Mouse (Mus musculus): ENCODE results near the gene Nme7.
A peak's percentile ranks its signal among the peaks of the same experiment; 100 is the strongest.

Gene Nme7

DNA sequence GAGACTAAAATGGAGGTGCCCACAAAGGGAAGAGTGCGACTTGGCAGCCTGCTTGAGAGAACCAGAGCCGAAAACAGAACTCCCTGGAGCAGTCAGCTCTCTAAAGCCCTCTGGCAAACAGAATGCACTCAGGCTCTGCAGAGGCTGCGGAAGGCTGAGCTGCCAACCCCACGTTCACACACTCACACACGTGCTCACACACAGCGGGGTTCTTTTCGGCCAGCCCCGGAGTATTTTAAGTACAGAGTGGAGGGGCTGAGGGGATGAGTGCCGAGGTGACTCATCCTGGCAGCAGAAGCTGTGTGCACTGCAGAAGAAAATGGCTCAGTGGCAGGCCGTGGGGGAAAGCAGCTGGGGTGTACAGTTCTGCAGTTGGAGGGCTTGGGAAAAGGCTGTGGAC lies 157.8 kb downstream of the Nme7 start:
- peak; percentile 75 to 79 for DNase-seq

- no peak for DNase-seq
Observed at GRCm38 (mm10) chr1:164467406-164467805, 163.5 kb downstream of the Nme7 start.

GRCm38 (mm10) chr1:164468329-164468728 lies 164.4 kb downstream of the Nme7 start:
- DNase-seq, result no peak

- no peak for DNase-seq
Observed at GRCm38 (mm10) chr1:164470985-164471384, 167.1 kb downstream of the Nme7 start.

DNA sequence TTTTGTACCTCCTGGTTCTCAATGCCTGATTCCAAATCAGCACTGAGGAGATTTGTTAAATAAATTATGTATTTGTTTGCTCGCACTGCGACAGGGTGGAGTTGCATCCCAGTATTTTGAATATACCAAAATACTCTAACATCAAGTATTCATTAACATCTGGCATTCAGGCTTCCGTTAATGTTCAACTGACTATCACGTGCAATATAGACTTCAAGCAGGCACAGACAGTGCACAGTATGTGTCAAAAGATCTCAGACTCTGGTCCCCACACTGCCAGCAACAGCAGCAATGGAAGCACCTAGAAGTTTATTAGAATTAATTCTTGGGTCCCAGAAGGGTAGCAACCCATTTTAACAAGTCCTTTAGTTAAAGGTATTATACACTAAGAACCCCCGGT lies 167.7 kb downstream of the Nme7 start:
- DNase-seq, result no peak

- DNase-seq, result no peak
Observed at GRCm38 (mm10) chr1:164473398-164473797, 169.5 kb downstream of the Nme7 start.

DNA sequence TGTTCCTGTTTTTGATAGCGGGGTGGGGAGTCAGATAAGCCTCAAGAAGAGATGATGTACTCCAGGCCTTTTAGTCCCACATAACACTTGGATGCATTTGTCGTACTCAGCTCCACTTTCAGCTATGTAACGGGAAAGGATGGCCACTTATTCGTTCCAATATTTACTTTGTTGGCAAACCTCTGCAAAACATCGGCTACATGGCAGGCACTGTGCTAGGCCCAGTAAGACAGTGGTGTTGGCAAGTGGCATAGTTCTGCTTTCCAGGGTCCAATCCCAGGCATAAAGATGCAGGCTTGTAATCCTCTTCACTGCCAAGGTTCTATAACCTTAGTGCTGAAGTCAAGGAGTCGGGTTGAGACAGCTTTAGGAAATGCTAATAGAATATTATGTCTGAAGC lies 170.4 kb downstream of the Nme7 start:
- no peak for DNase-seq

DNA sequence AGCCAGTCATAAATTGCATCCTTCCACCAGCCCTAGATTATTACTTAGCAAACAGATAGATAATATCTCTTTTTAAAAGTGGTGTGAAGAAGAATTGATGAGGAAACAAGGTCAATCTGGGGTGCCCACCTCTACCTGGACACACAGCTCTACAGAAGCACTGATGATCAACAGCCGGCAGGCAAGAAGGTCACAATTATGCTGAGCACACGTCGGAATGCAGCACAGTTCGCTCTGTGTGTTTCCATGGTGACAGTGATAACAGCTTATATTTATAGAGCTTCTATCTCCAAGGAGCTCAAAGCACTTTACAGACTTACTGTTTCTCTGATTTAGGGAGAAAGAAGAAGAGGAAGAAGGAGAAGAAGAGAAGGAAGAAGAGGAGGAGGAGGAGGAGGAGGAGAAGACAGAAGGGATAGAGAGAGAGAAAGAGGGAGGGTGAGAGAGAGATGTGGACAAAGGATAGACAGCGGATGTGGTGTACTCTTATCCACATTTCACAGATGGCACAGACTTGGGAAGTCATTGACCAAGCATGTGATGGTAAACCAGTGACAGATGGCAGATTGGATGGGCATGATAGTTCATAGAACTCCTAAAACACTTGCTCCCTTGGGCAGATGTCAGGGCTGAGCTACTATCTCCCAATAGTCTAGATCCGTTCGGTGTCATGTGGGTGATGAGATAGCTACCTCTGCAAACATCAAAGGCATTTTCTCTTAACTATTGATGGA lies 171.0 kb downstream of the Nme7 start:
- DNase-seq, result no peak

DNA sequence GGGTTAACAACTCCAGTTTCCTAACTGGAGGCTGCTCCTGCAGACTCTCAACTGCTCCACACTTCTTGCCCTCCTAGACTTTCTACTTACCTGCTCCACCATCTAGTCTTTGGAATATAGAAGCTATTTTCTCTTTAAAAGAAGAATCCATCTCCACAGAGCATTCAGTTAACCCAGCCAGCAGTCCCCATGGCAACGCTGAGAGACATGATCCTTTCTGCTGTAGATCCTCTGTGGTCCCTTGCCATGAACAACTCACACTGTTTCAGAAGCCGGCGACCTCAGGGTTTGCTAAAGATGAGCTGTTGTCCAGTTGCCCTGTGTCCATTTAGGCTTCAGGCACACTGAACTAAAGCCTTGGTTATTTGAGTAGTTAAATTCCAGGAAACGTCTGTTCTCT lies 172.0 kb downstream of the Nme7 start:
- no peak for DNase-seq

DNA sequence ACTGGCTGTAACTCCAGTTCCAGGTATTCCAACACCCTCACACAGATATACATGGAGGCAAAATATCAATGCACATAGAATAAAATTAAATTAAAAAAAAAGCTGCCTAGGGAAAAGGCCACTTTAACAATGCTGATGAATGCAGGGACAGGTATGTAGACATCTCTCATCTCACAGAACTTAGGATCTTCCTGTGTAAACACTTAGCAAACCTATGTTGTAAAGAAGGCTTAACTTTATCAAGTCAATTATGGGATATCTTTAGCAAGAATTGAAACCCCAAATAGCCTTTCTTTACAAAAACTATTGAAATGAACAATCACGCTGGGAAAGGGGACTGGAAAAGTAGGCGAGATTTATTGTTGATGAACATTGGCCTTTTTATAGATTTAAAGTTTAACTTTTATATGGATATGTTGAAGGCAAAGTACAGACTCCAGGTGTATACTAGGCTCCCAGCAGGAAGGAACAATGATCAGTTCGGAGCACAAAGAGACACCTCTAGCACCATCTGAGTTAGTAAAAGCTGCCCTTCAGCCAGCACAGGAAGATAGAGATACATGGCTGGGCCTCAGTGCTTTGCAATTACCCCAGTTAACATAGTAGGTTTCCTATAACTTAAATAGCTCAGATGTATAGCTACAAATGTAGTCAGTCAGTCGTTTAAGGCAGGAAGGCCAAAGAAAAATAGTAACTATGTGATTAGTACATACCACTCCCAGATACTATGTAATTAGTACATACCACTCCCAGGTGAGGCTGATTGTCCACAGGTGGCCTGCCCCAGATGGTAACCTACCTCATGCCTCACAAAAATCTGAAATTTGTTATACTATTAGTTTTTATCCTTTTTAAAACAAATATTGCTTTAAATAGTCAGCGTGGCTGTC lies 177.1 kb downstream of the Nme7 start:
- DNase-seq, result no peak

- DNase-seq, result no peak
Observed at GRCm38 (mm10) chr1:164481645-164482354, 177.9 kb downstream of the Nme7 start.

DNA sequence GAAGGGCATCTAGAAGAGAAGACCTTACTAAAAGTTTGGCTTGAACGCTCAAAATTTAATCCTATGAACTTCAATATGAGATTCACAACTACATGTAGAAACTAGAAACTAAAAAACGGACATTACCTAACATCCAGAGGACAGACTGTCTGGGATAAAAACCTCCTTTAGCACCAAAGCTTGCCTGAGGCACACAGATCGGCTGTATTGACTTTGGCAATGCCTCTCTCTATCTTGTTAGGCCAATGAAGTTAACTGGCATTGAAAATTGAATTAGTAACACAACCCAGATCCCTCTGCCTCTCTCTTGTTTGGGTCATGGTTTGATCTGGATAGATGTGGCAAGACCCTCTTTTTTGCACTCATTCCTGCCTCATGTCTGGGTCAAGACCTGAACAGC lies 178.9 kb downstream of the Nme7 start:
- DNase-seq, result no peak

- DNase-seq, result no peak
Observed at GRCm38 (mm10) chr1:164483728-164484127, 179.8 kb downstream of the Nme7 start.

Measured in cerebellum, postnatal 10 days (tissue).